Mouse (Mus musculus) liver, embryonic 11.5 days (tissue): Measurements from ENCODE around the gene Slc12a9. TPM values are rescaled to one million over a fixed set of nuclear protein-coding genes. Genes with fewer than 3 reads are reported as not detected.

Source experiments
- ATAC-seq: fragments of 200-750 bp; cut with Nextera tagmentation; replicated peaks from 2 replicates; pipeline ENCODE4 v1.8.0; 2017; ENCODE audit warnings: moderate number of reproducible peaks, mild to moderate bottlenecking, moderate TSS enrichment, moderate library complexity; ENCODE audit not compliant: low FRiP score
- DNase-seq: peaks from one replicate; pipeline ENCODE4 v3.0.0-alpha.2; 2017; ENCODE audit warnings: low spot score
- H3K27ac ChIP-seq: fragments of 300-500 bp; sonication (generic); 2 replicates; pipeline ENCODE4 v1.5.1; 2014; ENCODE audit warnings: mild to moderate bottlenecking, low read depth, low read length, control low read depth
- H3K27me3 ChIP-seq: fragments of 300-500 bp; sonication (generic); replicated peaks from 2 replicates; pipeline ENCODE4 v1.6.1; 2014; ENCODE audit warnings: low read length, mixed read lengths; ENCODE audit not compliant: control insufficient read depth, insufficient read depth
- H3K36me3 ChIP-seq: fragments of 300-500 bp; sonication (generic); 2 replicates; pipeline ENCODE4 v1.6.1; 2014; ENCODE audit warnings: mild to moderate bottlenecking, low read length, moderate library complexity, mixed read lengths; ENCODE audit not compliant: control insufficient read depth, insufficient read depth
- H3K4me1 ChIP-seq: fragments of 300-500 bp; sonication (generic); replicated peaks from 2 replicates; pipeline ENCODE4 v1.6.1; 2014; ENCODE audit warnings: low read length, mixed read lengths; ENCODE audit not compliant: control insufficient read depth, insufficient read depth
- H3K4me2 ChIP-seq: fragments of 300-500 bp; sonication (generic); 2 replicates; pipeline ENCODE4 v1.6.1; 2014; ENCODE audit warnings: mild to moderate bottlenecking, control low read depth, moderate library complexity
- H3K4me3 ChIP-seq: fragments of 300-500 bp; sonication (generic); 2 replicates; pipeline ENCODE4 v1.5.1; 2014; ENCODE audit warnings: low read depth, low read length, control low read depth
- H3K9ac ChIP-seq: fragments of 300-500 bp; sonication (generic); 2 replicates; pipeline ENCODE4 v1.6.1; 2014; ENCODE audit warnings: low read depth, low read length, control low read depth
- H3K9me3 ChIP-seq: fragments of 300-500 bp; sonication (generic); 2 replicates; pipeline ENCODE4 v1.6.1; 2016; ENCODE audit warnings: low read length, inconsistent platforms, mixed read lengths; ENCODE audit not compliant: control insufficient read depth
- WGBS: fragments of 180-500 bp; shearing (Covaris S2); extraction: QIAGEN DNeasy Blood & Tissue Kit; methylation state at CpG from one replicate; pipeline ENCODE4 v1.1.7; 2014; 5-methylcytosine and 5-hydroxymethylcytosine counted together
- polyA plus RNA-seq: library from polyadenylated mRNA; unstranded; fragments of >200 nt; fragmentation: Nextera tagmentation; extraction: Ambion mirVana; gene quantifications from 2 replicates; pipeline ENCODE4 v1.2.1, GENCODE M21; 2014

Gene Slc12a9
- polyA plus RNA-seq, 1 experiment from 2014 or later: 6.4 TPM

DNA sequence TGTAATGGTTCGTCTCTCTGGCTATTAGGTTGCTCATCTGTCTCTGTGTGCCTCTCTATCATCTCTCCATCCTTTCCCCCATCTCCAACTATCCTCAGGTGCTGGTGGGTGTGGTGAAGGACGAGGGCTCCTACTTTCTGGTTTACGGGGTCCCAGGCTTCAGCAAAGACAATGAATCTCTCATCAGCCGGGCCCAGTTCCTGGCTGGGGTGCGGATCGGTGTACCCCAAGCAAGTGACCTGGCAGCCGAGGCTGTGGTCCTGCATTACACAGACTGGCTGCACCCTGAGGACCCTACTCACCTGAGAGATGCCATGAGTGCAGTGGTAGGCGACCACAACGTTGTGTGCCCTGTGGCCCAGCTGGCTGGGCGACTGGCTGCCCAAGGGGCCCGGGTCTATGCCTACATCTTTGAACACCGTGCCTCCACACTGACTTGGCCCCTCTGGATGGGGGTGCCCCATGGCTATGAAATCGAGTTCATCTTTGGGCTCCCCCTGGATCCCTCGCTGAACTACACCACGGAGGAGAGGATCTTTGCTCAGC, 41.9 kb downstream of the Slc12a9 start:
- Histone ChIP-seq H3K4me2 (peak overlapping the region; percentile 99), H3K9ac (peak overlapping the region; percentile 80; the same call in 1 of the 2 replicates), H3K27me3 (peaks cover 31% of the 10 kb centered on the region), H3K36me3 (peaks cover 19% of the 10 kb centered on the region), H3K27ac (peak overlapping the region; percentile 95; the same call in 1 of the 2 replicates), H3K4me3 (peak overlapping the region; percentile 68), H3K4me1 (peaks cover 57% of the 10 kb centered on the region), H3K9me3 (no peaks in the 10 kb centered on the region)
- DNase-seq: no peak
- no peak for ATAC-seq
- WGBS: 71% methylated on average over 15 of the region's 15 CpGs

DNA sequence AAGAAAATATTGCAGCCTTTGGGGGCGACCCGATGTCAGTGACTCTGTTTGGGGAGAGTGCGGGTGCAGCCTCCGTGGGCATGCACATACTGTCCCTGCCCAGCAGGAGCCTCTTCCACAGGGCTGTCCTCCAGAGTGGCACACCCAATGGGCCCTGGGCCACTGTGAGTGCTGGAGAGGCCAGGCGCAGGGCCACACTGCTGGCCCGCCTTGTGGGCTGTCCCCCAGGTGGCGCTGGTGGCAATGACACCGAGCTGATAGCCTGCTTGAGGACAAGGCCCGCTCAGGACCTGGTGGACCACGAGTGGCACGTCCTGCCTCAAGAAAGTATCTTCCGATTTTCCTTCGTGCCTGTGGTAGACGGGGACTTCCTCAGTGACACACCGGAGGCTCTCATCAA, 42.7 kb downstream of the Slc12a9 start:
- Histone ChIP-seq H3K9me3 (no peaks in the 10 kb centered on the region), H3K27me3 (peaks cover 31% of the 10 kb centered on the region), H3K36me3 (peaks cover 11% of the 10 kb centered on the region; the same call in 1 of the 2 replicates), H3K4me2 (peak overlapping the region; percentile 99), H3K27ac (peak overlapping the region; percentile 100), H3K9ac (peak overlapping the region; percentile 80), H3K4me1 (peaks cover 57% of the 10 kb centered on the region), H3K4me3 (peak overlapping the region; percentile 68)
- WGBS: 22% methylated on average over 15 of the region's 15 CpGs
- DNase-seq: peak; percentile 66
- peak; percentile 40 for ATAC-seq

DNA sequence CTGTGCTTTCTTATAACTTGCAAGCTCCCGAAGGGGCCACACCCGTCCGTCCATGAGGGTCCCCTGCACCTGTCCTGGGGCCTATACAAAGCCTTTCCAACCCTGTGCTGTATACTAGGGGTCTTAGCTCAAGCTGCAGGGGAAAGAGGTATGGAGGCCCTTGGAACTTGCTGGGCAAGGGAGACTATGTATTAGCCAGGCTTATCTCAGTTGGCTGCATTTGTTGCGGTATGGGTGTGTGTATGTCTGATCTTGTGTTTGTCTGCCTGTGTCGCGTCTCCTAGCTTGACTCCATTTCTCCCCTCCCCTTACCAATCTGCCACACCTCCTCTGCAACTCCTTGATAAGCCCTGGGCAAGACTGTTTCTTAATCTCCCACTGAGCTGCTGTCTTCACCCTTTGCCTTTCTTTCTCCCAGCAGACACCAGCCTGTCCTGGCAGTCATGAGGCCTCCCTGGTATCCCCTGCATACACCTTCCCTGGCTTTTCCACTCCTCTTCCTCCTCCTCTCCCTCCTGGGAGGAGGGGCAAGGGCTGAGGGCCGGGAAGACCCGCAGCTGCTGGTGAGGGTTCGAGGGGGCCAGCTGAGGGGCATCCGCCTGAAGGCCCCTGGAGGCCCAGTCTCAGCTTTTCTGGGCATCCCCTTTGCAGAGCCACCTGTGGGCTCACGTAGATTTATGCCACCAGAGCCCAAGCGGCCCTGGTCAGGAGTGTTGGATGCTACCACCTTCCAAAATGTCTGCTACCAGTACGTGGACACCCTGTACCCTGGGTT, 43.6 kb downstream of the Slc12a9 start:
- Histone ChIP-seq H3K4me1 (peaks cover 50% of the 10 kb centered on the region), H3K4me2 (peak overlapping the region; percentile 99), H3K9ac (peak overlapping the region; percentile 87), H3K27me3 (peaks cover 31% of the 10 kb centered on the region), H3K4me3 (peak overlapping the region; percentile 68), H3K27ac (peak overlapping the region; percentile 100), H3K9me3 (no peaks in the 10 kb centered on the region), H3K36me3 (0 out of 2 replicates have a peak, but pooled peaks cover 2% of the 10 kb centered on the region)
- ATAC-seq (peak; percentile 75), DNase-seq (peak; percentile 82)
- 33% methylated on average over 13 of the region's 13 CpGs for WGBS

DNA sequence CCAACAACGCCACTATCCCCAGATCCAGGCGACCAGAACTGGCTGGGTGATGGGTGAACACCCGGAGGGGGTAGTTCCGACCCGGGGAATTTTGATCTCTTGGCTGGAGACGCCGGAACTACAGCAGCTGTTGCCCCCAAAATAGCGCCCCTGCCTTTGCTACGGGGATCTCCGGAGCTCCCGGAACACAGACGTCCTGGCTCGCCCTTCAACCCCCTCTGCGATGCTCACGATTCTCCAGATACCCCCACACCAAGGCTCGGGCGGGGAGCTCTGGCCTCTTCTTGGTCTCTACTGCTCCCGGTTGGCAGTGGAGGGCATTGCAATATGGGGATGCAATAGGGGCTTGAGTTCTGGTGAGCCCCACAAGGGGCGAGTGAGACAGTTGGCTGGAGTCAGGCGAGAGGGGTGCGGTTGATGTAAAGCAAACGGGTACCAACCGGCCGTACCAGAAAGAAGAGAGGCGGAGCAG, 44.4 kb downstream of the Slc12a9 start:
- DNase-seq (peak; percentile 71), ATAC-seq (peak; percentile 13)
- WGBS: 3% methylated on average over 24 of the region's 25 CpGs
- peak overlapping the region; percentile 87 for H3K9ac ChIP-seq
- H3K9me3 ChIP-seq: no peaks in the 10 kb centered on the region
- H3K36me3 ChIP-seq: 0 out of 2 replicates have a peak, but pooled peaks cover 2% of the 10 kb centered on the region
- peak overlapping the region; percentile 99 for H3K4me2 ChIP-seq
- peak overlapping the region; percentile 100 for H3K27ac ChIP-seq
- H3K4me1 ChIP-seq: peaks cover 47% of the 10 kb centered on the region
- H3K4me3 ChIP-seq: peak overlapping the region; percentile 68
- peaks cover 31% of the 10 kb centered on the region for H3K27me3 ChIP-seq

DNA sequence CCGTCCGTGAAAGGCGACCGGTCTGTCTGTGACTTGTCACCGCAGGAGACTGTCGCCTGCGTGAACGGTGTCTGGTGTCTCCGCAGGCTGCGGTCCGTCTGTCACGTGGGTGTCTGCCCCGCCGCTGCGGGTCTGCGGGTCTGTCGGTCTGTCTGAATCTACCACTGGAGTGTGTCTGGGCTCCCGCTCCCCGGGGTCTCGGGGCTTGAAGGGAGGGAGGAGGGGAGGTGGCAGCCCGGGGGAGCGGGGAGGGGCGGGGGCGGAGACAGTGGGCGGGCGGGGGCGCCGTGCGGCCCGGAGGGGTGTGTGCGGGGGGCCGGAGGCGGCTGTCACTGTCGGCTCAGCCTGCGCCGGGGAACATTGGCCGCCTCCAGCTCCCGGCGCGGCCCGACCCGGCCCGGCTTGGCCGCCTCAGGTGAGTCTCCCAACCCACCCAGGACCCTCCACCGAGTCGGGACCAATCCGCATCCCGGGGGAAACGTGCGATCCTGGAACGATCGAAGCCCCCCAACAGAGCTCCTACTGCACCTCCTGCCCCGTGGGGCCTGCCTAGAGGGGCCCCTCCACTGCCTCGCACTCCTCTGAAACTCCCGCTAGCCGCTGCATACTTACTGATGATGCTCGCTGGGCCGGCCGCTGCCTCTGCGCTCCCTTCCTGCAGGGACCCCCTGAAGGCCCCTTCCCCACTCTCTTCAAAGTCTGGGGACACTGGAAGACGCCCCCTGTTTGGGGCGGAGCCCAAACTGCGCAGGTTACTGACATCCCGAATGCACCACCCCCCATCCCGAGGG, 45.2 kb downstream of the Slc12a9 start:
- H3K36me3 ChIP-seq: 0 out of 2 replicates have a peak, but pooled peaks cover 2% of the 10 kb centered on the region
- WGBS: under 1% methylated on average over 57 of the region's 65 CpGs
- peak overlapping the region; percentile 100 for H3K27ac ChIP-seq
- H3K4me3 ChIP-seq: peak overlapping the region; percentile 68
- DNase-seq (peak; percentile 62), ATAC-seq (no peak)
- H3K4me2 ChIP-seq: peak overlapping the region; percentile 99
- H3K4me1 ChIP-seq: peaks cover 47% of the 10 kb centered on the region
- peaks cover 31% of the 10 kb centered on the region for H3K27me3 ChIP-seq
- peak overlapping the region; percentile 87 for H3K9ac ChIP-seq
- no peaks in the 10 kb centered on the region for H3K9me3 ChIP-seq

DNA sequence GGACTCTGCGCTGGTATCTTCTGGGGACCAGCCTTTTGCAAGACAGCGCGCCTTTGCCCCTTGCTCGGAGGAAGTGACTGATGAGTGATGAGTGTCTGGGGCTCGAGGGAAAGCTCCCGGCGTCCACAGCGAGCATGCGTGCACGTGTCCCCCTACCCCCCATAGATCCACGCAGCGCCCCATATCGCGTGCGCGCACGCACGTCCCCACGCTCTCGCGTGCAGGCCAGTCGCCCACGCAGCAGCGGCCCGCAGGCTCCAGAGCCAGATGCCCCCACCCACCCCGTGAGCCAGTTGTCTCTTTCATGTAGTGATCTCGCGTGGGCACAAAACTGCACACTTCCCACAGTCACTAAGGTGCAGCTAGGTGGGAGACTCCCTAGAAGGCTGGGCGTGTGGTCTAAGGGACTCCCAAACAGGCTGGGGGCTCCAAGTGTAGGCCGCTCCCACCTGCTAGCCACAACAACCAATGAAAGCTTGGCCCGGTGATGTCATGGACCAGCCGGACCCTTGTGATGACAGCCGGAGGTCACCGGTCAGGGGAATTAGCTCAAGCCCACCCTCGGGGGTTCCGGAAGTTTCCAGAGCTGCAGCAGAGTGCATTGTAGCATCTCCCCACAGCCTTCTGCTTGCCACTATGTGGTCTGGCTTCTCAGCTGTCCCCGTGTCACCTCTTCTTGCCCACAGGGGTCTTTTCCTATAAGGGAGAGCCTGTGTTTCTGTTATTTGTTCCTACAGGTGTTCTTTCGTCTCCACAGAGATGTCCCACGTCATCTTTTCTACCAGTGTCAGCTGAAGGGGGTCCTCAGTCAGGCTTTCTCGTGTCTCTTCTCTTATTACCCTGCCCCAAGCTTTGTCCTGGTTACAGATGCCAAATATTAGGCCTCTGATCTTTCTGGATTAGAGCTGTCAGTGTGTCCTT, 46.1 kb downstream of the Slc12a9 start, which contains the start of gene Ache:
Gene Ache, plus strand, starts transcription at position 488 of the 921 bp plus-strand sequence.
- Histone ChIP-seq H3K4me2 (peak within 1 kb of the TSS; percentile 99), H3K9me3 (no peaks in the 10 kb centered on the region), H3K27ac (peak within 1 kb of the TSS; percentile 100), H3K4me1 (peaks cover 38% of the 10 kb centered on the region), H3K4me3 (peak within 1 kb of the TSS; percentile 68), H3K36me3 (0 out of 2 replicates have a peak, but pooled peaks cover 2% of the 10 kb centered on the region), H3K9ac (peak within 1 kb of the TSS; percentile 87), H3K27me3 (peaks cover 31% of the 10 kb centered on the region)
- ATAC-seq (no peak), DNase-seq (peak; percentile 65)
- WGBS: 2% methylated on average over 40 of the region's 40 CpGs

DNA sequence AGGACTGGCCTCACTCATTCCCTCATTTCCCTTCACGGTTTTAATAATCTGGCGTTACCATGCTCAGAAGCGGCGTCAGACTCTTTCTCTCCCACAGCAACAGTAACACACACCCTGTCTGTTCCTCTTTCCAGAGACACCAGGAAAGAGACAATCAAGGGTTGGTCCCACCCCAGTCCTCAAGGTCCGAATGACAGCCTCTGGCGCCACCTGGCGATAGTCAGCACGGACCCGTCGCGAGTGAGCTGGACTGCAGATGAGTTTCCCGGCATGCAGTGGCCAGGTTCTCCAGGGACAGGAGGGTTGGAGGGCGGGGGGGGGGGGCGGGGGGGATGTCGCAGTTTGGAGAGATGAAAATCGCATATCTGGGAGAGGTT, 46.8 kb downstream of the Slc12a9 start:
- no peaks in the 10 kb centered on the region for H3K9me3 ChIP-seq
- peak overlapping the region; percentile 99 for H3K4me2 ChIP-seq
- under 1% methylated on average over 16 of the region's 16 CpGs for WGBS
- ATAC-seq (peak; percentile 20; the same call in 1 of the 2 replicates), DNase-seq (peak; percentile 80)
- peaks cover 32% of the 10 kb centered on the region for H3K4me1 ChIP-seq
- H3K9ac ChIP-seq: no peak overlapping the region; the same call in 1 of the 2 replicates
- H3K27ac ChIP-seq: no peak overlapping the region
- peak overlapping the region; percentile 68 for H3K4me3 ChIP-seq
- H3K27me3 ChIP-seq: peaks cover 31% of the 10 kb centered on the region
- H3K36me3 ChIP-seq: 0 out of 2 replicates have a peak, but pooled peaks cover 2% of the 10 kb centered on the region
